Mouse (Mus musculus) liver, postnatal 0 days (tissue): ENCODE results near the gene Tead3.

ENCODE experiments used
- CTCF ChIP-seq: sonication (generic); IDR thresholded peaks from 2 replicates; pipeline ENCODE4 v1.5.1; 2016; ENCODE audit warnings: antibody characterized with exemption, low read depth
- EP300 ChIP-seq: IDR thresholded peaks from 2 replicates; pipeline ENCODE4 v1.6.1; 2016; ENCODE audit warnings: antibody characterized with exemption, low read depth, mild to moderate bottlenecking

DNA sequence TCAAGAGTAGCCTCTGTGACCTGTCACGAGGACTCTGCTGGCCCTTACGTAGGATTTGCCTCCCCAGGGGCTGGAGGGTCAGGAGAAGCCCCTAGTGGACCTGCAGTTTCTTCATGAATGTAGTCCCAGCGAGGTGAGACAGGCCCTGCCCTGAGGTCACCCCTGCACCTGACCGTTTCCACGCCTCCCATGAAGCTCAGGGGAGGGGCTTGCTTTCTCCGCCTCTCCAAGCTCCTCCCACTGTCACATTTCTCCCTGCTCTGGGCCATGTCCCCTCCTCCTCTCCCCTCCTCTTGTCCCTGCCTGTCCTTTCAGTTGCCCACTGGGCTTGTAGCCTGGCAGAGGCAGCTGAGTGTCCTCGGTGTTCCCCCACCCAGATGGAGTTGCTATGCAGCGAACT lies 33.5 kb downstream of the Tead3 start:
- TF ChIP-seq CTCF (no peak), EP300 (no peak)
